Mouse (Mus musculus): ENCODE data around the gene S100a16.

GRCm38 (mm10) chr3:90579433-90579832, 42.4 kb downstream of the S100a16 start:
- TF ChIP-seq CTCF (IDR thresholded peaks at IDR 0.05; ENCODE audit: low read depth, low read length) (no peak), POLR2A (IDR thresholded peaks at IDR 0.05; ENCODE audit: extremely low read depth, insufficient read depth, low read length) (no peak)
